Mouse (Mus musculus) kidney, embryonic 14.5 days (tissue): ENCODE data around the gene Olfr1220. TPM values are rescaled to one million over a fixed set of nuclear protein-coding genes. Genes with fewer than 3 reads are reported as not detected.

ENCODE experiments used
- ATAC-seq: fragments of 200-750 bp; cut with Nextera tagmentation; 2 replicates; pipeline ENCODE4 v1.8.0; 2017; ENCODE audit warnings: moderate number of reproducible peaks, mild to moderate bottlenecking, moderate TSS enrichment, moderate library complexity; ENCODE audit not compliant: low FRiP score, low TSS enrichment
- H3K27ac ChIP-seq: fragments of 300-500 bp; sonication (generic); 2 replicates; pipeline ENCODE4 v1.5.1; 2014; ENCODE audit warnings: low read depth, mild to moderate bottlenecking, low read length, moderate library complexity, mixed read lengths
- H3K27me3 ChIP-seq: fragments of 300-500 bp; sonication (generic); 2 replicates; pipeline ENCODE4 v1.6.1; 2014; ENCODE audit warnings: mild to moderate bottlenecking, low read length; ENCODE audit not compliant: control insufficient read depth, insufficient read depth
- H3K36me3 ChIP-seq: fragments of 300-500 bp; sonication (generic); 2 replicates; pipeline ENCODE4 v1.6.1; 2014; ENCODE audit warnings: low read length, mixed read lengths; ENCODE audit not compliant: control insufficient read depth, insufficient read depth
- H3K4me1 ChIP-seq: fragments of 300-500 bp; sonication (generic); 2 replicates; pipeline ENCODE4 v1.6.1; 2014; ENCODE audit warnings: low read length, mixed read lengths; ENCODE audit not compliant: control insufficient read depth, insufficient read depth
- H3K4me2 ChIP-seq: fragments of 300-500 bp; sonication (generic); replicated peaks from 2 replicates; pipeline ENCODE4 v1.6.1; 2014; ENCODE audit warnings: low read depth, mild to moderate bottlenecking, low read length
- H3K4me3 ChIP-seq: fragments of 300-500 bp; sonication (generic); 2 replicates; pipeline ENCODE4 v1.5.1; 2014; ENCODE audit warnings: mild to moderate bottlenecking, low read length
- H3K9ac ChIP-seq: fragments of 300-500 bp; sonication (generic); 2 replicates; pipeline ENCODE4 v1.6.1; 2014; ENCODE audit warnings: low read depth, mild to moderate bottlenecking, low read length, moderate library complexity
- H3K9me3 ChIP-seq: fragments of 300-500 bp; sonication (generic); 2 replicates; pipeline ENCODE4 v1.6.1; 2016; ENCODE audit warnings: low read length; ENCODE audit not compliant: control insufficient read depth
- WGBS: fragments of 180-500 bp; shearing (Covaris S2); extraction: QIAGEN DNeasy Blood & Tissue Kit; methylation state at CpG from one replicate; pipeline ENCODE4 v1.1.7; 2014; 5-methylcytosine and 5-hydroxymethylcytosine counted together
- polyA plus RNA-seq: library from polyadenylated mRNA; unstranded; fragments of >200 nt; fragmentation: Nextera tagmentation; extraction: Ambion mirVana; gene quantifications from 2 replicates; pipeline ENCODE4 v1.2.1, GENCODE M21; 2014

Olfr1220 gene
- polyA plus RNA-seq = not detected in 2 replicates

DNA sequence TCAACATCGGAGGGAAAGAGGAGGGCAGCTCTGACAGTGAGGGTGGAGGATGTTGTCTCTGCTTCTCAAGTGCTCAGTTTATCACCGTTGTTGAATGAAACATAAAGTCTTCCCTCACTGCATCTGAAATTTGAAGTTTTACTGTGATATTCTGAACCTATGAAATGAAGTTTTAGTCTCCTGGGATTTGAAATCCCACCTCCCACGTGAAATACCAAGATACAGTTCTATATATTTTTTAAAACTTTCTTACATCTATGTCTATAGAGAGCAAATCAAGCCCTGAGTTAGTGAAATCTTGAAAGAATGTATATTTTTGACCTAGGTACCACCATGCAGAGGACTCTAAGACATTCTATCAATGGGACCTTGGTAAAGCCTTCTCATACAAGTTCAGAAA lies at the start of gene Olfr1220:
TSS of gene Olfr1220 (minus strand) at position 101 of the 400 bp plus-strand sequence.
- Histone ChIP-seq H3K4me2 (no peak within 1 kb of the TSS), H3K9ac (no peak within 1 kb of the TSS), H3K27ac (no peak within 1 kb of the TSS), H3K9me3 (no peaks in the 10 kb centered on the region), H3K4me1 (no peaks in the 10 kb centered on the region), H3K36me3 (no peaks in the 10 kb centered on the region), H3K27me3 (no peaks in the 10 kb centered on the region), H3K4me3 (no peak within 1 kb of the TSS)
- 85% methylated on average over 3 of the region's 3 CpGs for WGBS
- no peak for ATAC-seq

DNA sequence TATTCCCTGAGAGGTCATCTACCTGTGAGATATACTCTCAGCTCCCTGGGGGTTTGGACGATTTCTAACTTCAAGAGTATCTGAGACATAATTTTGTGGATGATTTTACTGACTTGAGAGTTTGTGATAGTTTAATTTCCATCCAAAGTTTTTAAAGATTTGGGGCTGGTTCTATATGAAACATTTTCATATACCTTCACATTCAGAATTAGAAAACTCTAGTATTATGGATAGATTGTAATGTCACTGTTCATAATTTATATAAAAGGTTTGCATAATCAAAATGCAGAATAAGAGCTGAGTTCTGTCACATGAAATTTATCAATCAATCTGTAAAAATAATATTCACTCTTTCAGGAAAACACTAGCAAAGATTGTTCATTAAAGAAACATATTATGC lies 44.8 kb upstream of the Olfr1220 start, which contains the start of gene Olfr1223:
TSS of gene Olfr1223 (minus strand) at position 101 of the 400 bp plus-strand sequence.
- Histone ChIP-seq H3K9ac (no peak within 1 kb of the TSS), H3K4me3 (no peak within 1 kb of the TSS), H3K27ac (no peak within 1 kb of the TSS), H3K36me3 (no peaks in the 10 kb centered on the region), H3K4me2 (no peak within 1 kb of the TSS), H3K9me3 (no peaks in the 10 kb centered on the region), H3K4me1 (no peaks in the 10 kb centered on the region), H3K27me3 (no peaks in the 10 kb centered on the region)
- 72% methylated on average over 1 of the region's 1 CpGs for WGBS
- no peak for ATAC-seq

DNA sequence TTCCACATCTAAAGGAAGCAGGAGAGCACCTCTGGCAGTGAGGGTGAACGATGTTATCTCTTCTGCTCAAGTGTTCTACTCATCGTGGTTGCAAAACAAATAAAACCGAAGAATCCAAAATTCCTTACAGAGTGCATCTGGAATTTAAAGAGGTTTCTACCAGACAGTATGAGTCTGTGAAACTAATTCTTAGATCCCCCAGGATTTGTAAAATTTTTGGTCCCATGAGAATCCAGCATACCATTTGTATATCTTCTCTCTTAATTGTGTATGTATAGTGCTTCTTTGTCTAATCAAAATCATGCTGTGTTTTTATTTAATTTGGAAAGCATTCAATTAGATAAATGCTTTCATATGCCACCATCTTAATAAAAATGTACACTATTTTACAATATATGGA lies 26.3 kb upstream of the Olfr1220 start, which contains the start of gene Olfr1222:
TSS of gene Olfr1222 (minus strand) at position 101 of the 400 bp plus-strand sequence.
- Histone ChIP-seq H3K4me2 (no peak within 1 kb of the TSS), H3K27ac (no peak within 1 kb of the TSS), H3K36me3 (no peaks in the 10 kb centered on the region), H3K27me3 (no peaks in the 10 kb centered on the region), H3K4me1 (no peaks in the 10 kb centered on the region), H3K9me3 (no peaks in the 10 kb centered on the region), H3K9ac (no peak within 1 kb of the TSS), H3K4me3 (no peak within 1 kb of the TSS)
- WGBS = 81% methylated on average over 3 of the region's 3 CpGs
- no peak for ATAC-seq

DNA sequence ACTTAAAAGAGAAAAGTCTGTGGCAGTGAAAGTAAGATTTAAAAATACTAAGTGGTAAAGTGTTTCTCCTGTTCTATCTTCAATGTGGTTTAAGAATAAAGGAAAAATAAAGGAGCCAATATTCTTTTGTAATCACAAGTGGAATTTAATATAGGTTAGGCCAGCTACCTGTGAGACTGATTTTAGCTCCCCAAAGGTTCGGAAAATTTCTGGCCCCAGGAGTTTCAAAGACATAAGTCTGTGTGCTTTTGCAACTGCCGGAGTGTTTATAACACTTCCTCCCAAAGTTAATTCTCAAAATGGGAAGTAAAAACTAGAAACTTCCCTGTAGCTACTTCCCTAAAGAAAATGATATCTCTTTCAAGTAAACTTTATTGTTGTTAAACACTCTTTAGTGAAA lies 10.5 kb upstream of the Olfr1220 start, which contains the start of gene Olfr1221:
TSS of gene Olfr1221 (minus strand) at position 101 of the 400 bp plus-strand sequence.
- Histone ChIP-seq H3K4me3 (no peak within 1 kb of the TSS), H3K36me3 (no peaks in the 10 kb centered on the region), H3K4me2 (no peak within 1 kb of the TSS), H3K4me1 (no peaks in the 10 kb centered on the region), H3K27ac (no peak within 1 kb of the TSS), H3K9me3 (no peaks in the 10 kb centered on the region), H3K27me3 (no peaks in the 10 kb centered on the region), H3K9ac (no peak within 1 kb of the TSS)
- 95% methylated on average over 2 of the region's 2 CpGs for WGBS
- no peak for ATAC-seq

DNA sequence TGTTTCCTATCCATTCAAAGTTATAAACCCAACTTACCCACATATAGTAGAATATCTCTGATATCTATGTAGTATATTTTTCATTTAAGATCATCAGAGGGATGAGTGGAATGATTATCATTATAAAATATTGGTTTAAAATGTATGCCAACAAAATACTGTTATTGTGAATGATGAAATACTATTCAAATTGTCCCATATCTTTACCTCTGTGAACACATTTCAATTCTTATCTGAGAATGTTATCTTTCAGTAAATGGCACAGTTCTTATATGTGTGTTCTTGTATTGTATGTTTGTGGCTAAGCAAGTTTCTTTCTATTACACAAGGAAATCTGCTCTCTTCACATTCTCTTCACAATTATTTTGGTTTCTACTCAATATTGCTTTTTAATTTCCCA lies 984 bp downstream of the Olfr1220 start:
- no peak for ATAC-seq
- Histone ChIP-seq H3K4me3 (no peak overlapping the region), H3K4me2 (no peak overlapping the region), H3K27ac (no peak overlapping the region), H3K27me3 (no peaks in the 10 kb centered on the region), H3K4me1 (no peaks in the 10 kb centered on the region), H3K36me3 (no peaks in the 10 kb centered on the region), H3K9me3 (no peaks in the 10 kb centered on the region), H3K9ac (no peak overlapping the region)

DNA sequence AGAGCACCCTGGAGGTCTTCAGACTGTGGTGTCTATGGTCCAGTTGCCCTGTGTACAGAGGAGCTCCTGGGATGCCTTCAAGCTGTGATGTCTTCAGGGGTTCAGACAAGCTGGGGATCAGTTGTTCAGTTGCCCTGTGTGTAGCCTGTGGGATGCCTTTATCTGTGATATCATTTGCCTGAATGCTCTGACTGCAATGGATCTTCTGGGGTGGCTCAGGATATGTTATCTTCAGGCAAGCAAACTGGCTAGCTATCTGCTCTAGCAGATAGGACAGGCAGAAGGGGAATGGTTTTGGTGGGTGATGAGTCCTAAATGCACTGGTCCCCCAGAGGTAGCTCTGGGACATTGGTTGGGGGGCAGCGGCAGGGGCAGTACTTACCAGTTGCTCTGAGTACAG lies 12.8 kb downstream of the Olfr1220 start:
- Histone ChIP-seq H3K4me3 (no peak overlapping the region), H3K4me1 (no peaks in the 10 kb centered on the region), H3K27me3 (no peaks in the 10 kb centered on the region), H3K9ac (no peak overlapping the region), H3K36me3 (no peaks in the 10 kb centered on the region), H3K4me2 (no peak overlapping the region), H3K27ac (no peak overlapping the region), H3K9me3 (no peaks in the 10 kb centered on the region)
- no peak for ATAC-seq
- 92% methylated on average over 1 of the region's 1 CpGs for WGBS

DNA sequence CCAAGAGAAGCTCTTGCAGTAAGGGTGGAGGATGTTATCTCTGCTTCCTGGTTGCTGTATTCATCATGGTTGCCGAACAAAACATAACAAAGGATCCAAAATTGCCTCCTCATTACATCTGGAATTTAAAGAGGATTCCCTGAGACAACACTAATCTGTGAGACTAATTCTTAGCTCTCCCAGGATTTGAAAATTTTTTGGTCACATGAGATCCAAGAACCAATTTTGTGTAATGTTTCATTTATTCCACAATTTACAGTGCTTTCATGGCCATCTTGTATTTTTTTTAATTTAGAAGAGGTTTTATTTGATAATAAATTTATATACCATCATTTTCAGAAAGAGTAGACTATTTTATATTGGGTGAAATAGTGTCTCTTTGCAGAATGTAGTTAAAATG lies 23.2 kb downstream of the Olfr1220 start, which contains the start of gene Olfr1219:
TSS of gene Olfr1219 (minus strand) at position 101 of the 400 bp plus-strand sequence.
- H3K27ac ChIP-seq = no peak within 1 kb of the TSS
- no peaks in the 10 kb centered on the region for H3K36me3 ChIP-seq
- H3K27me3 ChIP-seq = no peaks in the 10 kb centered on the region
- H3K4me2 ChIP-seq = no peak within 1 kb of the TSS
- H3K4me1 ChIP-seq = no peaks in the 10 kb centered on the region
- no peak within 1 kb of the TSS for H3K9ac ChIP-seq
- no peak within 1 kb of the TSS for H3K4me3 ChIP-seq
- H3K9me3 ChIP-seq = no peaks in the 10 kb centered on the region
- no peak for ATAC-seq
- WGBS = 76% methylated on average over 1 of the region's 1 CpGs

DNA sequence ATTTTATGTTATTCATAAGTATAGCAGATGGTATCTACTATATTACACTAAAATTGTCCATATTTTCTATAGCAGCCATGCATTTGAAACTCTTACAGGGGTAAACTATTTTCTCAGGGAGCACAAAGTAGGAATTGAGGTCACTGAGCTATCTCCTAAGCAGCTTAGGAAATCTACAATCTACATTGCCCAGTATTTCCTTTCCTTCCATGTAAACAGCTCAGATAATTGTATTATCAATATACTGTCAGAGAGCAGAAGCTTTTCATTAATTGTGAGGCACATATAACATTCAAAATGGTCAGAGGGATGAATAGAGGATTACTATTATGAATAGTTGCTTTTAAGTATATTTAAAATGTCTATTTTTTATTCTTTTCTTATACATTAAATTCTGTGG lies 25.1 kb downstream of the Olfr1220 start:
- Histone ChIP-seq H3K4me2 (no peak overlapping the region), H3K27me3 (no peaks in the 10 kb centered on the region), H3K9me3 (no peaks in the 10 kb centered on the region), H3K27ac (no peak overlapping the region), H3K4me3 (no peak overlapping the region), H3K36me3 (no peaks in the 10 kb centered on the region), H3K4me1 (no peaks in the 10 kb centered on the region), H3K9ac (no peak overlapping the region)
- ATAC-seq = no peak

DNA sequence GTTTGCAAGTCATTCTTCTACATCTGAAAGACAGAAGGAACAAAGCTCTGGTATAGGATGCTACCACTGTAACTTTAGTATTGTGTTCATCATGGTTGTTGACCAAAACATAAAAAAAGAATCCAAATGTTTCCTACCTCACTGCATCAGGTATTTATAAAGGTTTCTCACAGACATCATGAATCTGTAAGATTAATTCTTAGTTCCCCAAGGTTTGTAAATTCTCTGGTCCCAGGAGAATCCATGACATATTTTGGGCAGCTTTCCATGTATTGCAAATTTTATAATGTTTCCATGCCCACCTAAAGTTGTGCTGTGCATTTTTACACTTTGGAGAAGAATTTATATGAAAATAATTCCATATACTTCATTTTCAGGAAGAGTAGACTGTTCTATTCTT lies 45.5 kb downstream of the Olfr1220 start, which contains the start of gene Olfr1218:
TSS of gene Olfr1218 (minus strand) at position 101 of the 400 bp plus-strand sequence.
- Histone ChIP-seq H3K4me2 (no peak within 1 kb of the TSS), H3K4me1 (no peaks in the 10 kb centered on the region), H3K36me3 (no peaks in the 10 kb centered on the region), H3K9me3 (no peaks in the 10 kb centered on the region), H3K4me3 (no peak within 1 kb of the TSS), H3K27me3 (no peaks in the 10 kb centered on the region), H3K9ac (no peak within 1 kb of the TSS), H3K27ac (no peak within 1 kb of the TSS)
- no peak for ATAC-seq
